Mouse (Mus musculus) embryonic facial prominence, embryonic 15.5 days (tissue): ENCODE results near the gene Sema3b. TPM values are rescaled to one million over a fixed set of nuclear protein-coding genes. Genes with fewer than 3 reads are reported as not detected.

Source experiments
- ATAC-seq: fragments of 200-750 bp; cut with Nextera tagmentation; 2 replicates; pipeline ENCODE4 v1.8.0; 2017; ENCODE audit warnings: low read depth, moderate TSS enrichment; ENCODE audit not compliant: insufficient number of reproducible peaks, low FRiP score, low TSS enrichment
- H3K27ac ChIP-seq: fragments of 300-500 bp; sonication (generic); replicated peaks from 2 replicates; pipeline ENCODE4 v1.5.1; 2015; ENCODE audit warnings: mild to moderate bottlenecking, inconsistent platforms
- H3K27me3 ChIP-seq: fragments of 300-500 bp; sonication (generic); 2 replicates; pipeline ENCODE4 v1.6.1; 2015; ENCODE audit warnings: inconsistent platforms
- H3K36me3 ChIP-seq: fragments of 300-500 bp; sonication (generic); 2 replicates; pipeline ENCODE4 v1.6.1; 2015; ENCODE audit warnings: mild to moderate bottlenecking, inconsistent platforms
- H3K4me1 ChIP-seq: fragments of 300-500 bp; sonication (generic); 2 replicates; pipeline ENCODE4 v1.6.1; 2015; ENCODE audit warnings: inconsistent platforms
- H3K4me2 ChIP-seq: fragments of 300-500 bp; sonication (generic); replicated peaks from 2 replicates; pipeline ENCODE4 v1.6.1; 2015; ENCODE audit warnings: mild to moderate bottlenecking, inconsistent platforms
- H3K4me3 ChIP-seq: fragments of 300-500 bp; sonication (generic); replicated peaks from 2 replicates; pipeline ENCODE4 v1.5.1; 2015; ENCODE audit warnings: mild to moderate bottlenecking, inconsistent platforms
- H3K9ac ChIP-seq: fragments of 300-500 bp; sonication (generic); 2 replicates; pipeline ENCODE4 v1.6.1; 2015; ENCODE audit warnings: inconsistent platforms
- H3K9me3 ChIP-seq: fragments of 300-500 bp; sonication (generic); replicated peaks from 2 replicates; pipeline ENCODE4 v1.6.1; 2016; ENCODE audit warnings: inconsistent platforms
- WGBS: fragments of 180-500 bp; shearing (Covaris S2); methylation state at CpG from one replicate; pipeline ENCODE4 v1.1.7; 2015; 5-methylcytosine and 5-hydroxymethylcytosine counted together
- polyA plus RNA-seq: library from polyadenylated mRNA; unstranded; fragments of >200 nt; fragmentation: Nextera tagmentation; extraction: Ambion mirVana; gene quantifications from 2 replicates; pipeline ENCODE4 v1.2.1, GENCODE M21; 2015

Sema3b gene
- polyA plus RNA-seq, 1 experiment from 2014 or later = 21.2 TPM

GRCm38 (mm10) chr9:107599433-107599832, 9.6 kb downstream of the Sema3b start:
- Histone ChIP-seq H3K4me2 (no peak overlapping the region), H3K36me3 (peaks cover 5% of the 10 kb centered on the region), H3K9me3 (no peaks in the 10 kb centered on the region), H3K4me1 (peaks cover 23% of the 10 kb centered on the region), H3K27ac (no peak overlapping the region), H3K9ac (no peak overlapping the region), H3K4me3 (no peak overlapping the region), H3K27me3 (no peaks in the 10 kb centered on the region)
- no peak for ATAC-seq
- WGBS = 84% methylated on average over 9 of the region's 9 CpGs

GRCm38 (mm10) chr9:107598385-107598784, 10.6 kb downstream of the Sema3b start:
- Histone ChIP-seq H3K36me3 (peaks cover 15% of the 10 kb centered on the region), H3K4me1 (peaks cover 12% of the 10 kb centered on the region), H3K4me2 (no peak overlapping the region), H3K9ac (no peak overlapping the region), H3K27ac (no peak overlapping the region), H3K9me3 (no peaks in the 10 kb centered on the region), H3K27me3 (no peaks in the 10 kb centered on the region), H3K4me3 (no peak overlapping the region)
- no peak for ATAC-seq
- WGBS = 82% methylated on average over 5 of the region's 5 CpGs

DNA sequence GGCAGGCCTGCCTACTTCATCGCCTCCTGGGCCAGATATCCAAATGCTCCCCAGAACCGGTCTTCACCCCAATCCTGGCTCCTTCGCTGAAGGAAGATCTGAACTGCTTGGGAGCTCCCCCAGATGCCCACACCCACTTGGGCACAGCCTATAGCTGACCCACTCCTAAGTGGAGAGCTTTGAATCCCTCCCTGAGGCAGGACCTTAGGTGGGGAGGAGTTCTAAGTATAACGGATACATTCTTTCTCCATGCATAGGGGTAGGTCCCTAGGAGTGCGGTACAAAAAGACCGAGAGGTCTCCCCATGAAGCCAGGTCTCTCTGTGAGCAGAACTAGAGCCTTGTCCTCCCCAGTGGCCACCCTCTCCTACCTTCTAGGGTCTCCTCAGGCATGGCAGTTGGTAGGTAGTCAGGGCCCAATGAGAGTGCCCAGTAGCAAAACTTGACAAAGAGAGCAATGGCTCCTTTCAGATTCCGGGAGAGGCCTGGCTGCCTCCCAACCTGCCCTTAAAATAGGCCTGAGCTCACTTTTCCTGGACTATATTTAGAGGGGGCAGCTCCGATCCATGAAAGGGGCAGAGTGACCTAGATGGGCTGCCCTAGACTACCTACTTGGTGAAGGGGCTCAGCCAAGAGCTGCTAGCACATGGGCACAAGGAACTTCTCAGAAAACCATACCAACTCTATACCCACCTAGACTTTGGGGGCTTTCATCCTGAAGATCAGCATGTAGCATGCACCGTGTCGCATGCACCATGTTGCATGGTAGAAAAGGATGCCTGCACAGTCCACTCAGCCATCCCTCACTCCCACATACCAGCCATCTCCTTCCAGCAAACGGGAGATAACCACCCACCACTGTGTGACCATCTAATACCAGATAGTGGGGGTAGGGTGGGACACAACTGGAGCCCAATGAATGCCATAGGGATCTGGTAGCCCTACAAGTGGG, 12.1 kb downstream of the Sema3b start:
- Histone ChIP-seq H3K27me3 (no peaks in the 10 kb centered on the region), H3K4me2 (no peak overlapping the region), H3K27ac (no peak overlapping the region), H3K9ac (no peak overlapping the region), H3K36me3 (peaks cover 30% of the 10 kb centered on the region), H3K4me1 (no peaks in the 10 kb centered on the region), H3K9me3 (no peaks in the 10 kb centered on the region), H3K4me3 (no peak overlapping the region)
- ATAC-seq = no peak
- 82% methylated on average over 11 of the region's 11 CpGs for WGBS

GRCm38 (mm10) chr9:107594281-107595062, 14.6 kb downstream of the Sema3b start:
- H3K4me3 ChIP-seq = no peak overlapping the region
- H3K4me1 ChIP-seq = 0 out of 2 replicates have a peak, but pooled peaks cover under 1% of the 10 kb centered on the region
- H3K9ac ChIP-seq = no peak overlapping the region
- H3K9me3 ChIP-seq = no peaks in the 10 kb centered on the region
- no peaks in the 10 kb centered on the region for H3K27me3 ChIP-seq
- no peak overlapping the region for H3K27ac ChIP-seq
- H3K36me3 ChIP-seq = peaks cover 54% of the 10 kb centered on the region
- 82% methylated on average over 8 of the region's 8 CpGs for WGBS
- no peak overlapping the region for H3K4me2 ChIP-seq
- ATAC-seq = no peak

GRCm38 (mm10) chr9:107593101-107593976, 15.7 kb downstream of the Sema3b start:
- Histone ChIP-seq H3K4me2 (no peak overlapping the region), H3K4me1 (peaks cover 12% of the 10 kb centered on the region), H3K4me3 (no peak overlapping the region), H3K27ac (no peak overlapping the region), H3K9ac (no peak overlapping the region), H3K9me3 (no peaks in the 10 kb centered on the region), H3K27me3 (no peaks in the 10 kb centered on the region), H3K36me3 (peaks cover 55% of the 10 kb centered on the region)
- no peak for ATAC-seq
- 86% methylated on average over 11 of the region's 11 CpGs for WGBS

- Histone ChIP-seq H3K4me3 (no peak overlapping the region), H3K4me2 (no peak overlapping the region), H3K27ac (no peak overlapping the region), H3K4me1 (peaks cover 16% of the 10 kb centered on the region), H3K9me3 (no peaks in the 10 kb centered on the region), H3K9ac (no peak overlapping the region), H3K27me3 (no peaks in the 10 kb centered on the region), H3K36me3 (peaks cover 55% of the 10 kb centered on the region)
- no peak for ATAC-seq
- 95% methylated on average over 6 of the region's 6 CpGs for WGBS
Observed at GRCm38 (mm10) chr9:107590773-107591060, 18.3 kb downstream of the Sema3b start.

DNA sequence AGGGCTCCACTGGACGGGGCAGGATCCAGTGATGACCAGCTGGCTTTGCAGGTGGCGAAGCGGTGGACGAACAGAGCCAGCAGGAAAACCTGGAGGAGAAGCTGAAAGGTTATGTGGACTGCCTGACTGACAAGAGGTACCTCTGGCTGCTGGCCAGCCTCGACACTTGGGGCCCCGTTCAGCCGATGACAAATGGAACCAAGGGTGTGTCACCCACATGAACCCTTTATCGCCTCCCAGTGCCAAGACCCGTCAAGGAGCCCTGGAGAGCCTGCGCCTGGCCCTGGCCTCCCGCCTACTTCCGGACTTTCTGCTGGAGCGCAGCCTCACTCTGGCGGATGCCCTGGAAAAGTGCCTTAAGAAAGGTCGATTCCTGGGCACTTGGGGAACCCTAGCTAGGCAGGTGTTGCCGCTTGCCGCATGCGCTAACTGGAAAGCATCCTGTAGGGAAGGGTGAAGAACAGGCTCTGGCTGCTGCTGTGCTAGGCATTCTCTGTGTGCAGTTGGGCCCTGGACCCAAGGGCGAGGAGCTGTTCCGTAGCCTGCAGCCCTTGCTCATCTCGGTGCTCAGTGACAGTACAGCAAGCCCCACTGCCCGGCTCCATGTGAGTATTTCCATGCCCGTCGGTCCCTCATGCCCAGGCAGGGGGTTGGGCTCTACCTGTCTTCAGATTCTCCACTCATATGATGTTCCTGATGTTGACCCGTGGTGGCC, 18.8 kb downstream of the Sema3b start:
- Histone ChIP-seq H3K9me3 (no peaks in the 10 kb centered on the region), H3K9ac (no peak overlapping the region), H3K4me3 (no peak overlapping the region), H3K27me3 (no peaks in the 10 kb centered on the region), H3K36me3 (peaks cover 55% of the 10 kb centered on the region), H3K4me1 (peaks cover 16% of the 10 kb centered on the region), H3K27ac (no peak overlapping the region), H3K4me2 (no peak overlapping the region)
- no peak for ATAC-seq
- 87% methylated on average over 25 of the region's 25 CpGs for WGBS

DNA sequence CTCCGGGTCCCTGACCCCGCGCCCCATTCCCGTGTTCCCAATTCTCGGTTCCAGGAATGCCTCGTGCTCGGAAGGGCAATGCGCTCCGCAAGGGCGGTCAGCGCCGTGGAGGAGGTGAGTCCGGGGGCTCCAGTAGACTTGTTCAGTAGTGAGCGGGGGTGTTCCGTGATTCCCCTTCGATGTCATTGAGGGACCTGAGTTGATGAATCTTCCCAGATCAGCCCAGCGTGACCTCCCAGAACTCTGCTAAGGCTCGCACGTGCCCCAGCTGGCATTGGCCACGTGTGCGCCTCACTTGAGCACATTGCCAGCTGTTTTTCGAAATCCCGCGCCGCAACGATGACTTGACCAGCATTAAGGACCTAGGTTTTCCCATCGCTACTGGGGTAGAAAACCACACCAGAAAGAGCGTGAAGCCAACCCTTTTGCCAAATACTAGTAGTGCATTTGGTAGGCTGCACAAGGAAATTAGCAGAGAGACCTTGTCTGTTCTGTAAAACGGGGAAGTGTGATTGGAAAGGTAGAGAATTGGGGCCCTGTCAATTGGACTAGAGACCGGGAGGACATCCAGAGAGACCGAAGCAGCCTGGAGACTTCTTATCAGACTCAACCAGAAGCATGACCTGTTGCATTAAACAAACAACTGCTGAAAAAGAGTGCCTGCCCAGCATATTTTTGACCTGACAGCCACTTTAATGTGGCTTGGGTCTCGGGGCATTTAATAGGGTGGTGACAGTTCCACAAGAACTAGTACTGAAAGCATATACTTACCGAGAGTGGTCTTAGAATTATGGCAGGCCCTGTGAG, 21.0 kb downstream of the Sema3b start:
- H3K27ac ChIP-seq = peak overlapping the region; percentile 48; the same call in 1 of the 2 replicates
- WGBS = 3% methylated on average over 33 of the region's 33 CpGs

DNA sequence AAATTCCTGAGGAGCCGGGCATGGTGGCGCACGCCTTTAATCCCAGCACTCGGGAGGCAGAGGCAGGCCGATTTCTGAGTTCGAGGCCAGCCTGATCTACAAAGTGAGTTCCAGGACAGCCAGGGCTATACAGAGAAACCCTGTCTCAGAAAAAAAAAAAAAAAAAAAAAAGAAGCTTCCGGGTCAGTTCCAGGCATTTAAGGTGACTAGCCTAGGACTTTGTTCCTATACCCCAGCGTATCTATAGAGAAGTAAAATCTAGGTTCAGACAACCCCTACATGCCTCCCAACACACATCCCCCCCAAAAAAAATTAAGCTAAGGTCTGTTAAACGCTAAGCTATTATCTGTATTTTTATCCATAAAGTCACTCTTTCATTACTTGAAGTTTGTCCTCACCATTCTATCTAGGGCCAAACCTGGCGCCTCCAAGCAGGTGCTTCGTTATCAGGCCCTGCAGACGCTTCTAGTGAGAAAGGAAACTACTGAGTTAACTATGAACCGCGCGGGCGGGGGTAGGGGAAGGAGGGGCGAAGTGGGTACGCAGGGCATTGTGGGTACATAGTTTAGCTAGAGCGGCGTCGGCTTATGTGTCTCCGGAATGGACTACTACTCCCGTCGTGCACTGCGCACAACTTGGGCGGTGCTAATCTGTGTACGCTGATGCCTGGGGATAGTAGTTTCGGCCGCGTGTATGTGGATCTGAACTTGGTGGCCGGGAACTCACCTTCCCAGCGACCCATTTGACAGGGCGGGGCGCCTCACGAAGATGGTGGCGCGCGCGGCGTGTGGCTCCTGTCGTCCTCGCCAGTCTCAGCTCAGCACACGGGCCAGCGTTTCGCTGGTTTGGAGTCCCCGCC, 21.8 kb downstream of the Sema3b start, which contains the start of gene Ifrd2:
TSS of gene Ifrd2 (plus strand) at position 669 of the 859 bp plus-strand sequence.
- Histone ChIP-seq H3K4me2 (peak within 1 kb of the TSS; percentile 85), H3K9me3 (no peaks in the 10 kb centered on the region), H3K9ac (peak within 1 kb of the TSS; percentile 44), H3K27me3 (no peaks in the 10 kb centered on the region), H3K36me3 (peaks cover 44% of the 10 kb centered on the region), H3K4me3 (peak within 1 kb of the TSS; percentile 74), H3K4me1 (peaks cover 22% of the 10 kb centered on the region), H3K27ac (peak within 1 kb of the TSS; percentile 48; the same call in 1 of the 2 replicates)
- ATAC-seq = peak; percentile 98
- 14% methylated on average over 46 of the region's 46 CpGs for WGBS

More for the DNA sequence above, 21.0 kb downstream of the Sema3b start:
- Histone ChIP-seq H3K9me3 (no peaks in the 10 kb centered on the region), H3K9ac (peak overlapping the region; percentile 44), H3K4me1 (peaks cover 16% of the 10 kb centered on the region), H3K27me3 (no peaks in the 10 kb centered on the region), H3K4me2 (peak overlapping the region; percentile 85), H3K36me3 (peaks cover 47% of the 10 kb centered on the region), H3K4me3 (peak overlapping the region; percentile 74)
- ATAC-seq = no peak
